Mouse (Mus musculus) naive thymus-derived CD4-positive, alpha-beta T cell, adult 2 months (primary cell): ENCODE measurements at regions not wholly inside any gene's neighbourhood (a gene's known extent, or its start where the extent isn't known, plus 50 kb on each side); places are given as distances from the start of the nearest gene placed in this dataset.

ENCODE experiments used
- DNase-seq: peaks from one replicate; pipeline ENCODE4 v3.0.0-alpha.2; 2011; ENCODE audit warnings: low read depth

GRCm38 (mm10) chr6:117617168-117617567 is 223.8 kb upstream of the Zfp637 start:
- no peak for DNase-seq

- no peak for DNase-seq
Measured at GRCm38 (mm10) chr6:117617951-117618350, 223.0 kb upstream of the Zfp637 start.

DNA sequence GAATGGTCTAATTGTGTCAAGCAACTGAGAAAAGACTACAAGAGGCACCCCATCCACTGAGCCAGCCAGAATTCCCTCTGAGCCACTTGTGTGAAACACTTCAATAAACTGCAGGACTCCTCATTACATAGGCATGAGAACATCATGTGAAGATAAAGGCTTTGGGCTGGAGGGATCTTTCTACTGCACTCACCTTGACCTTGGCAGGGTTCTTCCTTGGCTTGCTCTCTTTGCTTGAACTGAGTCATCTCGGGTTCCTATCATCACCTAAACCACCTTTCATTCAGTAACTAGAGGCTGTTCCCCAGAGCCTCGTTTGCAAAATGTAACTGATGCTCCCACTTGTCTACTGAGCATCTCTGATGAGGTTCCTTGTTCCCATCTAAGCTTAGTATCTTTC is 221.4 kb upstream of the Zfp637 start:
- DNase-seq: no peak

DNA sequence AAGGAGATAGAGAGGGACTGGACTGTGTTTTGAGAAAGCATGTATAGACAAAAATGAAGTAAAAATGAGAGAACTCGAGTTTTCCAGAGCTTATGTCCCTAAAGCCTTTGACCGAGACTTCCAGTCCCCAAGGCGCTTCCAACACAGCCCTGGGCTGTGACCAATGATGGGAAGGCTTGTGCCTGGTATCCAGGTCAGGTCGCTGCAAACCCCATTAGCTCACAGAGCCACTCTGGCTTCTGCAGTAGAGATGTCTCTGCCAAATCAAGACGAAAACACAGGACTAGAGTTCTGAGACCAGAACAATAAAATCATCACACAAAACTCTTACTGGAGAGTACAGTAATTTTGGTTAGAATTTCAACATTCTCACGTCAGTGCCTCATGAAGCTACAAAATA is 218.5 kb upstream of the Zfp637 start:
- DNase-seq: no peak

DNA sequence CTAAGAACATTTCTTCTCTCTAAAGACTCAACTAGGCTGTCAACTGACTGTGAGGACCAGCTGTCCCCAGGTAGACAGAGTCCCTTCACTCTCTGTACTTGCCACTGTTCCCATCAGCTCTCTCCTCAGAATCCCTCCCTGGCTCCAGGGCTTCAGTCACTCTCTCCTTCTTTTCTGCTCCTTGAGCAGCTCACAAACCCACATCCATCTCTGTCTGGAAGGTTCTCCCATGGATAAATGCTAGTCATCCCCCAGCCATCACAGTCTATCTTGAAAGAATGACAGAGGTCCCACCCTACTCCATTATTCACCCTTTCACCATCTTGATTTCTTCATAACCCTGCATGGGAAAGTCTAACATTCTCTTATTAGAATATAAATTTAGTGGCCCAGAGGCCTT is 218.0 kb upstream of the Zfp637 start:
- DNase-seq: no peak

GRCm38 (mm10) chr6:117625716-117626115 is 215.3 kb upstream of the Zfp637 start:
- no peak for DNase-seq

DNA sequence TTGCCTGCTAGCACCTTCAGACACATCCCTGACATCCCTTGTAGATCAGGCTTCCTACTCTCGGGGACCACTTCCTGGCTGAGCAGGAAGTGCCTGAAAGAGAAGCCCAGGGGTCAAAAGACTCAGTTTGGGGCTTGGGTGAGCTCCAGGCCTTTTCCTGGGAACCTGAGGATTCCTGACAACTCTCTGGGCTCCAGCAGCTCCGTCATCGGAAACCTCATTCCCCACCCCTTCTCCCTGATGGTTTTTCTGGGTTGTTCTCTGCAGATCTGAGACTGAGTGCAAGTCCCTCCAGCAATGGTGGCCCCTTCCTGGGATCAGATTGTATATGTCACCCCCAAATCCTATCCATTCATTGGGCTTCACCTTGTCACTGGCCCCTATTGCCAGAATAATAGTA is 213.5 kb upstream of the Zfp637 start:
- no peak for DNase-seq

- no peak for DNase-seq
Measured at GRCm38 (mm10) chr6:117646628-117647027, 194.4 kb upstream of the Zfp637 start.

DNA sequence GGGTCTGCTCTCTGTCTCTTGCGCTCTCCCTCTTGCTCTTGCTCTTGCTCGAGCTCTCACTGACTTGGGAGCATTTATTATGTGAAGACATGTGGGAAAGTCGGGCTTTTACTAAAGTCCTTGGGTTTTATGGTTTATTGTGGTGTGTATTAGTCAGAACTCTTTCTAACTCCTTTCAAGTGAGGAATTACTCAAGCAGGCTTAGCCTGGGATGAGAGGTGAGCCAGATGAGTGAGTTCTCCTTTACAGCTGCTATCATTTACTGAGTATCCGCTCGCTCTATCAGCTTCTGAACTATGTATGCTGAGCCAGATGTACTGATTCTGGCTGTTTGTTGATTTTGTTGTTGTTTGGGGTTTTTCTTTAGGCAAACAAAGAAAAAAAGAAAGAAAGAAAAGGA is 190.4 kb upstream of the Zfp637 start:
- no peak for DNase-seq

DNA sequence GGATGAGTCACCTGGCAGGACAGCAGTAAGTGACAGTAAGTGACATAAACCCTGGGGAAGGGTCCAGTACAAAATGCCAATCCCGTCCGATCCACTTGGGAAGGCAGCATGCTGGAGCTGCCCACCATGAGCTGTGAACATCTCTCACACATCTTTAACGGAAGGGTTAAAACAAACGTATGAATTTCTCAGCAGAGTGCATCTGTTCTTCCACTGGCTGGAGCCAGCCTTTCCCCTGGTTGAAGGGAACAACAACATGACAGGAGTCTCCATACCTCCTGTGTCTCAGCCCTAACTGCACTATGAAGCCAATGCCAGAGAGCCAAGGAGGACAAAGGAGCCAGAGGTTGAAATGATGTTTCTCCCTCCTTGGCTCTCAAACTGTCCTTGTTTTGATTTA is 189.4 kb upstream of the Zfp637 start:
- no peak for DNase-seq

DNA sequence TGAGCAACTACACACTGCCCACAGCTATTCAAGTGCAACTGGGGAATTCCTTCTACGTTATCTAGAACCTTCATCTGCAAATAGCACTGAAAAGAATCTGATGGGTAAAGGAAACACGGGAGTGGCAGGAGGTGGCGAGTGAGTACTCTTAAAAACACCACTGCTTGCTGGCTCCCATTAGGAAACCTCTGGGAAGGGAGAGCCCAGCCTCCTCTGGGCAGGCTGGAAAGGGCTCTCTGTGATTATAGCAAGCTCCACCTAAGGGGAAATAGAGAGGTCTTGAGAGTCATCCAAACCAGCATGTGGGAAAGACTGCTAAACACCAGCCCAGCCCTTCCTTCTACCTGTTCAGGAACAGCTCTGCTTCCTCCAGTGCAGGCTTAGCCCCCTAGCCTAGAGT is 189.0 kb upstream of the Zfp637 start:
- DNase-seq: no peak

DNA sequence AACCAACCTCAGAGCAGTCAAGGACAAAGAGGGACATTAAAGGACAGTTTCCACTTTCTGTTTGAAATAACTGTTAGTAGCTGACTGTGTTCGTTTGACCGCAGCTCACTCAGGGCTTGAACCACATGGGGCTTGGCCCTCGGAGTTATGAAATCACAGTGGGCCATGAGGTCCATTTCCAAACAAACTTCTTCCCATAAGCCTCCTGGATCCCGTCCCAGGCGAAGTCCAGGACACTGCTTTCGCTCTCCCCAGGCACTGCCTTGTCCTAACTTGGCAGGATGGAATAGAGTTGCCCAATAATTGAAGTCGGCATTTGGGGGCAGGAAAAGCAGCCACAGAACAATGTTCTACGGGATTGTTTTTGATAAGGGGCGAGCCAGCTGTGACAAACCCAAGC is 188.1 kb upstream of the Zfp637 start:
- DNase-seq: no peak

DNA sequence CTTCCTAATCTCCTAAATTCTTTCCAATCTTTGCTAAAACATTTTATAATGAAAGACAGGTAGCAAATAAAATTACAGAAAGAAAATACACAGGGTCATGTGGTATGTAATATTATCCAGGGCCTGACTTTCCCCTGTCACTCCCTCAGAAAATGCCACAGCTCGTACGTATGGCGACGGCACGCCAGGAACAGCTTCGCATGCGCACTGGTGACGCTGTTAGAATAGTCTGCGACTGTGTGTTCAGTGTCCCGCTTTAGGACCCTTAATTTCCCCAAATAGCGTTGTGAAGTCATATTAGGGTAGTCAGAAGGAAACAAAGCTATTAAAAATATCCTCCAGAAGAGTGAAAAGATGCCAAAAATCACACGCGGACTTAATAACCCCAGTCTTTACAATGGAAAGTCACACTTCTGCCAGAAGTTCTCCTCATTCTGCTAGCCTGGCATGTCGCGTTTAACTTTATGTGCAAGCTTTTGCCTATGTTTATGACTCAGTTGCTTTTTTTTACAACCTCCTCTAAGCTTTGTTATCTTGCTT is 187.0 kb upstream of the Zfp637 start:
- no peak for DNase-seq

DNA sequence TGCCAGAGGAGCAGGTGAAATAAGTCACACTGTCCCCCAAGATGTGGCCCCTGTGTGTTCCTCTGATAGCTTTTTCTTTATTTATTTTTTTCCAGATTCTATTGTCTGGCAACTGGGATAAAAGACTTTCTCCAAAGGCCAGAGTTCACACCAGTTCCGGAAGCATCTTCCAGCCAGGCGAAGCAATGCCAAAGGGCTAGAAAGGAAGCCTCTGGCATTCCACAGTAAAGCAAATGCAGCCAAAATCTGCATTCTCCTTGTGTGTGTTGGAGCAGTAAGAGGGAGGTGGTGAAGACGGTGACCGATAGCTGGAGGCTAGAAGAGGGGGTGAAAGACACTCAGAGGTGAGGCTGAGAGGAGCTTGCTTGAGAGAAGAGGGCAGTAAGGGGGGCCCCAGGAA is 185.0 kb upstream of the Zfp637 start:
- no peak for DNase-seq

DNA sequence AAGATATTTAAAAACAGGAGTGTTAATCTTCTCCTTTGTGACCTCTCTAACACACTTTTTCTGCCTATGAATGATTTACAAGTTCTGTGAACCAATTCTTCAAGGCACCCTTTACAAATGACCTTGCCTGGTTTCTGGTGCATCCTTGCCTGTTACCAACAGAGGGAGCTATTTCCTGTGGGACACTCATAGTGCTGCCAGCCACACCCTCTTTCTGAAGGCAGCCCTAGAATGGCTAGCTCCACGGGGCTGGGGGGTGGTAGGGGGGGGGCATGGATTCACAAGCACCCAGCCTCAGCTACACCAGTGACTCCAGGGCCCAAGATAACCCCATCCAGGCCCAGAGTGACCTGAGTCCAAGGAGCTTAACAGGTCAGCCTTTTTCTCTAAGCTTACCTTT is 180.4 kb upstream of the Zfp637 start:
- peak; percentile 56 for DNase-seq

GRCm38 (mm10) chr6:117662635-117663034 is 178.3 kb upstream of the Zfp637 start:
- DNase-seq: no peak

GRCm38 (mm10) chr6:117670337-117670736 is 170.6 kb upstream of the Zfp637 start:
- DNase-seq: no peak

DNA sequence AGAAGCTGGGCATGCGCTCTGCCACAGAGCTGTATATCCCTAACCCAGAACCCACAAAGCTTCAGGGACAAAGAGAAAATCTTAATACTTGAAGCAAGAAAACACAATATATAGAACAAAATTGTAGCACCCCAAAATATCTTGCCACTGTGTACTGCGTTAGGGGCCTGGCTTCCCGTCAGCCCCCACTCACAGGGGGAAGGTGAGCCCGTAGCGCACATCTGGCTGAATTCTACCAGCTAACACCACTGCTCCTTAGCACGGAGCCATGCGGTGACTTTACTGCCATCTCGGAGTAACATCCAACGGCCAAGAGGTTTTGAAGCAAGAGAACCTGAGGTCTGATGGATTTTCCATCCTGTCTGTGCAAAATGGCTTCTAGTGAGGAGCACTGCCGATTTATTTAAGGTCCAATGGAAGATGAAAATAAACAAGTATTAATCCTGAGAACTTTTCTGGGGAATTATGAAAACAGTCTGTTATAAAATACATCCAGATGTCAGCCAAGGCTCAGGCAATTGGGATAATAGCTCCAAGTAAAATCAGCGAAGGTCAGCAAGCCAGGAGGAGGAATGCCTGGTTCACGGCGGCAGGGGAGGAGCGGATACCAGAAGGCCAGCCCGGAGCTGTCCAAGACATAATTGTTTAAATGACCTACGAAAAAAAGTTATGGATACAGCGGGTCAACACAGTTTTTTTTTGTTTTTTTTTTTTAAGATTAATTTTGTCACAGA is 170.0 kb upstream of the Zfp637 start:
- no peak for DNase-seq

DNA sequence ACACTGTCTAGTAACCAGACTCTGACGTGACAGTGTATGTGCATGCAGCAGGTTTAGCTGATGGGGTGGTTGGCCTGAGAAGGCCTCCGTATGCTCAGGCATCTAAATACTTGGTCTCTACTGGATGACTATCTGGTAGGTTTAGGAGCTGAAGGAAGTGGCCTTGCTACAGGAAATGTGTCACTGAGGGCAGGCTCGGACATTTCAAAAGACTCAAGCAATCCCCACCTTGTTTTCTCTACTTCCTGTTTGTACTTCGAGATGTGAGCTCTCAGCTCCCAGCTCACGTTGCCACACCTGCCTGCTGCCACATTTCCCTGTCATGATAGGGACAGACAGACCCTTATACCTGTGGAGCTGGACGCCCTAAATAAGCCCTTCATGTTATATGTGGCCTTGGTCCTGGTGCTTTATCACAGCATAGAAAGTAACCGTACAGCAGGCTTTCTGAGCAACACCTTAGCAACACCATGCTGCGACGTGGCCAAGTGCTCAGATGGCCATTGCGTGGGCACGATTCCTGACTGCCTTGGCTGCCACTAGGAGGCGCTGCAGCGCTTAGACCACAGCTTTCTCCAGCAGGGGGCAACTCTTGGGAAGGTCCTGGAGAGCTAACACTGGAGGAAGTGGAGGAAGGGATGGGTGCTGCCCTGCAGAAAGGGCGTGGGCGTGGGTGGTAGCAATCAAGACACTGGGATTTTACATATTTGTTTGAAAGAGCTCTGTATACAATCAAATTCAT is 165.8 kb upstream of the Zfp637 start:
- DNase-seq: peak; percentile 63

DNA sequence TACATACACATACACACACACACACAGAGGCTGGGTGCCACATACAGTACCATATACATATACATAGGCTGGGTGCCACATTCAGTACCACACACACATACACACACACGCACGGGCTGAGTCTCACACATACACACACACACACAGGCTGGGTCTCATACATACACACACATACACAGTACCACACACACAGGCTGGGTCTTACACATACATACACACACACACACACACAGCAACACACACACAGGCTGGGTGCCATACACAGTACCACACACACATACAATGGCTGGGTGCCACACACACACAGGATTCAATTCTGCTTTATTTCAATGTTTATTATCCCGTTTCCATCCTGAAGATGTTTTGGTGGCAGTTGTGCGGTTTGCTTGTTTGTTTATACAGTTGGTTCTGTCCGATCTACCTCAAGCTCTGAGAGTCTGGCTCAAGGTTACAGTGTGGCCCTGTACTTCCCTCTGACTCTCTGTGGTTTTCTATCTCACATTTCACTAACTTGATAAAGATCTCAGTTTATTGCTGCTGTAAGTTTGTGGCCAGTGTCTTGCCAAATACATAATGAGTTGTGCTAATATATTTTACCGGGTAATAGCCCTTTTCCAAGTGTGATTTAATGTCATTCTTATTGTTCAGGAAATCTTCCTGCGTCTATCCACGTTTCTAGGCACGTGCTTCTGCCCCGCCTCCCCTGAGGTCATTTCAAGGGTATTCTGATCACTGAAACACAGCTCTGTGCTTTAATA is 164.7 kb upstream of the Zfp637 start:
- peak; percentile 16 for DNase-seq

DNA sequence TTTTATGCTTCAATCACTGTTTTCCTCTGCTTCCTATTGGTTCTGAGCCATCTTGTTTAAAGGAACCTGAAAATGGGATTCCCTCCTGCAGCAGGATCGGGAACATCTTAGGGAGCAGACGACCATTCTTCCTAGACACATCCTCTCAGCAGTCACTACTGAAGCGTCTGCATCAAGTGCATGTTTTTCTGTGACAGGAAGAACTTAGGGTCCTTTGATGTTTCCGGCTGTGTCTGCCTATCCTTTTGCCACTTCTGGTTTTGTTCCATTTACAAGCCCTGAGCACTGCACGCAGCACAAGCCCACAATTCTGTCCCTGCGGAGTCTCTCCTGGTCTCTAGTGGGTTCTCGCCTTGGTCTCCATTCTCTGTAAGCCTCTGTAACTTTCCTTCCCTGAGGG is 163.9 kb upstream of the Zfp637 start:
- peak; percentile 58 for DNase-seq

- DNase-seq: no peak
Measured at GRCm38 (mm10) chr6:117677821-117678220, 163.2 kb upstream of the Zfp637 start.

- DNase-seq: no peak
Measured at GRCm38 (mm10) chr6:117678276-117678675, 162.7 kb upstream of the Zfp637 start.
